Mouse (Mus musculus): ENCODE results near the gene Olfr1377. TPM values are rescaled to one million over a fixed set of nuclear protein-coding genes. Genes with fewer than 3 reads are reported as not detected.
"Not testable (repeated sequence)": the region's sequence is repeated elsewhere in the genome, so short reads cannot be mapped to it uniquely, and the experiment has no call there.

Olfr1377 gene
- not detected for total RNA-seq (2022)

DNA sequence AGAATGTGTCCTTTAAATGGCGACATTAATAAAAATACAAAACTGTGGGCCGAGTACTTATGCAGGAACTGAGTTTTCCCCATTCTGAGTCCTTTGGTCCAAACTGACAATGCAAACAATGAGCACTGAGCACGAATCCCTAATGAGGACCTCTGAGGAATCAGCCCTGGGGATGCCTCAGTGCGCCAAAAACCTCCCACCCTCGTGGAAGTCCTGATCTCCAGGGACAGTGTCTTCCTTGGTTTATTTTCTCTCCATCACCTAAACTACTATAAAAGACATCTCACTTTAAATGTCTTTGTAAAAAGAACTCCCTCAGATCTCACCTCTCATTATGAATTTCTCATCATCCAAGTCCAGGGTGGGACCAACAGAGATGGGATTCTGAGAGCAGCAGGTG is at the start of gene Olfr1377:
TSS of gene Olfr1377 (plus strand) at position 301 of the 400 bp plus-strand sequence.
- DNase-seq (ENCODE audit: low spot score) = no peak

DNA sequence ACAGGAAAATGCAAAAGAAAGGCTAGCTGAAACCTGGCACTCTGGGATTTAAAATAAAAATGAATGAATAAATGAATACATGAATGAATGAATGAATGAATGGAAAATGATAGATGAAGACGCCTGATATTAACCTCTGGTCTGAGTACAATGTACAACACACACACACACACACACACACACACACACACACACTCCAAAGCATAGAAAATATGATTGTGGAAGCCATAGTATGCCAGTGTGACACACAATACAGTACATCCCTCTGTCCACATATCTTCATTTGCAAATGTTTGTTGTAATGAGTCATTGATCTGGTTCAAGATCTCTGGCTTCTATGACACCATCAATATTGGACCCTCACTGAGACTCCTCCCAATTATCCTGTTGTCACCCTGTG is 49.7 kb upstream of the Olfr1377 start:
- no peak for DNase-seq (ENCODE audit: low spot score)

DNA sequence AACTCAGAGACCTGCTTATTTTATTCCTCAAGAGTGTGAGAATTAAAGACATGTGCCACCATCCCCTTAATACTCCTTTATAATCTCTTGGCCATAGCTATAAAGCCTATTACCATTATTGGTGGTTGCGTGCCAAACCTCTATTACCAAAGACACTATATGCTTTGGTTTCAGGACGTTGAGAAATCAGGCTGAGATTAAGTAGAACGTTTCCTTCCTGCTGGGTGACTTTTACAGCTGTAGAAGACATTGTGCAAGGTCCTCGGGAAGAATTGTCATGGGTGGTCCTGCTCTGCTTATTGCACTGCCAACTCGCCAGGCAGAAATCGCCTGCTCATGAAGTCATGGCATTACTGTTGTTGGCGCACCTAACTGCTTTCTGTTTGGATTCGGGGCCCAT is 43.3 kb upstream of the Olfr1377 start:
- no peak for DNase-seq (ENCODE audit: low spot score)

DNA sequence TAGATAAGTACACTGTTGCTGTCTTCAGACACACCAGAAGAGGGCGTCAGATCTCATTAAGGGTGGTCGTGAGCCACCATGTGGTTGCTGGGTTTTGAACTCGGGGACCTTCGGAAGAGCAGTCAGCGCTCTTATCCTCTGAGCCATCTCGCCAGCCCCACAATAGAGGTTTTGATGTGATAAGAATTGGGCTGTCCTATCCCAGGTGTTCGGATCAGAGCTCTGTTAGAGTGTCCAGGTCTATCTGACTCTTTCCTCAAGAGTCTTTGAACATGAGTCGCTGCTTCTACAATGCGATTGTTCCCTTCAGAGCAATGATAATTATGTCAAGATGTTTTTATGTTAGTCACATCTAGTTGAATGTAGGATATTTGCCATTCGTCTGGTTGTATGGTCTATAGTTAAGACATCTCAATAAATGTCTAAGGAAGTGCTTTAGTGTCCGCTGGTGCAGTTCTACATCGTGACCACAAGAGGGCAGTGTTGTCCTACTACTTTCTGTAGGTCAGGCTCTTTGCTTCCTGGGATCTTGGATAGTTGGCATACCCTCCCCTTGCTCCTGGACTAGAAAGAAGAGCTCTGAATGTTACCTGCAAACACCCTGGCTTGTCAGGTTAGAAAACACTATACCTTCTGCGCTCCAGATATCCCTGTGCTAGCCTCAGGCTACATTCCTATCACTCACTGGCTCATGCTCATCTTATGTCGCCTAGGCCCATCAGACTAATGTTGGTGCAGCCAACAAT is 42.0 kb upstream of the Olfr1377 start:
- DNase-seq (ENCODE audit: low spot score) = peak; percentile 32

DNA sequence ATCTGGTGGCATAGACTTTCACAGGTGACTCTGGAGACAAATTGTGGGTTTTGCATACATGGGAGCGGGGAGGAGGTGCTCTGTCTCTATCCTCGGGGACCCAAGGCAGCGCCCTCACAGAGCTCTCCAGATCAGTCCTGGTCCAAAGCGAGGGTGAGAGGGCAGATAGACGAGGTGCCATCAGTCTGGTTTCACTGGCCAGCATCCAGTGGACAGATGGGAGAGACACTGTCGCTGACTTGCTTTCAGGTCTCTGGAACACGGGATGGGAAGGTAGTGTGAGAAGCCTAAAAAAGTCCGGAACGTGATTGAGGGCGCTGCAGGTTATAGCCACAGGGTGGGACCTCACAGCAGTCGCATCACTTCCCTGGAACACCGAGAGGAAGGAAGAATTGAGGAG is 39.4 kb upstream of the Olfr1377 start:
- no peak for DNase-seq (ENCODE audit: low spot score)

DNA sequence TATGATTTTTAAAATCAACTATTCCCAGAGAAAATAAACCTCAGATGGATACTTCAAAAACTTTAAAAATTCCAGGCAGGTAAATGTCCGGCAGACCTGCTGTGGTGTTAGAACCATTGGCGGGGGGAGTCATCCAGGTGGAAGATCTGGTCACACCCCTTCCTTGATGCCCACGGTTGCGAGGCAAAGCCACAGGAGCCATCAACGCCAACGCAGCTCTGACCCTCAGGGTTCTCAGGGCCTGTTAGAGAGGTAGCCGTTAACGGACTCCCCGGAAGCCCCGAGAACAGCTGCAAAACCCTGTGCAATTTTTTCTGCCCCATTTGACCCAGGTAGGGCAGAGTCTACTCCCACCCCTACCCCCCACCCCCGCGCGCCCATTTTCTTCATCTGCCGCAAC is 38.3 kb upstream of the Olfr1377 start, which contains the start of gene 4933414I15Rik:
TSS of gene 4933414I15Rik (minus strand) at position 260 of the 400 bp plus-strand sequence.
- no peak for DNase-seq (ENCODE audit: low spot score)

DNA sequence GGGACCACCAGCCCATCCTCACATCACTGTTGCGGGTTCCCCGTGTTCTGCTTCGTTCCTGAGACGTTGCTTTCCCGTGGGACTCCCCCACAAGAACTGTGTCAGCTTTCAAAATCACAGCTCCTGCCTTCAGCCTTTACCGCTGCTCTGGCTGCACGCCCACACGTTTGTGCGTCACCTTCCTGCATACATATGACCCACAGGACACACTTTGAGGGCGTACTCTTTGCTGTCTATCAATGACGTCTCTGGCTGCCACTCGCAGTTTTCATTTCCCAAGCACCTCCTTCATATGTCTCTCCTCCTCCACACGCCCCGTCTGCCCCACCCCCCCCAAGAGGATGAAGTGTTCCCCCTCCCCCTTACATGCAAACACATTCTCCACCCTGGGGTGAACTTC is 29.5 kb upstream of the Olfr1377 start:
- no peak for DNase-seq (ENCODE audit: low spot score)

DNA sequence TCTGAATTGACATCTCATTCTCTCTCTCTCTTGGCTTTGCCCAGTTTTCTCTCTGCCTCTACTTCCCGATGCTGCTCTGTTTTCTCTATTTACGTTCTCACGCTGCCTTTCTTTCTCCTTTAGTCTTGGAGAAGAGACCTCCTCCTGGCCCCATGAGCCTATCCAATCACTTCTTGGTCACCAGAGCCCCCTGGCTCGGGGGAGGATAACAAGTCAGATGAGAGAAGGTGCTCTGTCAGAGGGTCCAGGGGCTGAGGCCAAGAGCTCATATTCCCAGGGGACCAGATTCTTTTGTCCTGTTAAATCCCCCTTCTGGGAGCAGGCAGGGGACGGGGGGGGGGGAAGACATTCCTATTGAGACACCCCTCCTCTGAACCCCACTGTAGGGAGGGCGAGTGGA is 28.1 kb upstream of the Olfr1377 start, which contains the start of gene Prop1:
TSS of gene Prop1 (minus strand) at position 101 of the 400 bp plus-strand sequence.
- no peak for DNase-seq (ENCODE audit: low spot score)

DNA sequence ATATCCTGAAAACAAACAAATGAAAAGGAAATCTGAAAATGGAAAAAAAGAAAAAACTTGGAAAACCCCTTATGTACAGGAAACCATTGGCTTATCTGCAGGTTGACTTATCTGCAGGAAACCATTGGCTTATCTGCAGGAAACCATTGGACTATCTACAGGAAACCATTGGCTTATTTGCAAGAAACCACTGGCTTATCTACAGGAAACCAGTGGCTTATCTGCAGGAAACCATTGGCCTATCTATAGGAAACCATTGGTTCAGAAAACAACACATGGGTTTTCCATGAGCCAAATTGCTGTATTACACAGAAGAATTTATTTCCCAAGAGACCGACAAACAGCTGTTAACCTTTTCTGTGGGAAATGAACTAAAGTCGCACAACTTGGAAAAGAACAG is 16.9 kb upstream of the Olfr1377 start:
- peak; percentile 57 for DNase-seq (ENCODE audit: low spot score)

DNA sequence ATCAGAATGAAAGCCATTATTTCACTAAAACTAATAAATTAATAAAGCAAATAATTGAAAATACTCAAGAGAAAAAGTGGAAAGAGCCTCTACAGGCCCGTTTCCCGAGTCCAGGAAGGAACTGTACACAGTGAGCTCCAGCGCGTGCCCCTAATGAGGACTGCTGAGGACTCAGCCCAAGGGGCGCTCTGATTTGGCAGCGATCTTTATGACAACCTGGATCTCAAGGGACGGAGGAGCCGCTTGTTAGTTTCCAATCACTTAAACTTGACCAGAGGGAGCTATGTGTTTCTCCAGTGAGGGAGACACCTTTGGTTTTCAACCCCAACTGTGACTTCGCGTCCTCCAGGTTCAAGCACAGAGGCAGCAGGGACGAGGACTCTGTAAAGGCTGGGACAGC is 15.5 kb upstream of the Olfr1377 start, which contains the start of gene Olfr1378:
TSS of gene Olfr1378 (plus strand) at position 301 of the 400 bp plus-strand sequence.
- DNase-seq (ENCODE audit: low spot score) = no peak

DNA sequence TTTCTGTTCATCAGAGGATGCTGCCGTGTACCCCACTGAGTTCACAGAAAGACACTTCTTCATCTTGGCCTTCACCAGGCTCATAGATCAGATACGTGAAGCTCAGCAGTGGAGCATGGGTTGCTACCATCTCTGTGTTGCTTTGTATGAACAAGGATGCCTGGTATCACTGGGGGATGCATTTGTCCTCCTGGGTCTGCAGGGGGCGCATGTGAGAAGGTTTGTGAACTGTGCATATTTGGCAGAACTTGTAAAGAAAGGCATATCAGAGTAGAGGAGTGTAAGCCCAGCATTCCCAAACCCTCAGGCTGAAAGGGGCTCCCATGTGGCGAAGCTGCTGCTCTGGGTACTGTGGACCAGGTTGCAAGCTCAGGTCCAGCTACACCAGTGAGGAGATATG is 4.6 kb upstream of the Olfr1377 start:
- no peak for DNase-seq (ENCODE audit: low spot score)

DNA sequence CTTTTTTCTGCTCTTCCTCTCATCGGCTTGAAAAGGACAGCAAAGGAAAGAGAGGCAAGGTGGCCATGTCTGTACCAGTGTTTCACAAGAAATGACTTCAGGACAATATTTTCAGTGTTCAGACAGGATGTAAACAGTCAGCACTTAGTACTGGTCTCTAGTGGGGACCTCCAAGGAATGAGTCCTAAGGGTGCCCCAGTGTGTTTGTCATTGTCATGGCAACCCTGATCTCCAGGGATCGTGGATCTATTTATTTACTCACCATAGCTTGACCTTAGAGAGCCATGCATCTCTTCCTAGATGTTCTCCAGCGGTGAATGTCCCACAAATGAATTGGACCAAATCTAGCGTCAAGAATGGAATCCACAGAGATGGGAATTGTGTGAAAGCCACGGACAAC is 21.5 kb downstream of the Olfr1377 start, which contains the start of gene Olfr51:
TSS of gene Olfr51 (plus strand) at position 301 of the 400 bp plus-strand sequence.
- no peak for DNase-seq (ENCODE audit: low spot score)

DNA sequence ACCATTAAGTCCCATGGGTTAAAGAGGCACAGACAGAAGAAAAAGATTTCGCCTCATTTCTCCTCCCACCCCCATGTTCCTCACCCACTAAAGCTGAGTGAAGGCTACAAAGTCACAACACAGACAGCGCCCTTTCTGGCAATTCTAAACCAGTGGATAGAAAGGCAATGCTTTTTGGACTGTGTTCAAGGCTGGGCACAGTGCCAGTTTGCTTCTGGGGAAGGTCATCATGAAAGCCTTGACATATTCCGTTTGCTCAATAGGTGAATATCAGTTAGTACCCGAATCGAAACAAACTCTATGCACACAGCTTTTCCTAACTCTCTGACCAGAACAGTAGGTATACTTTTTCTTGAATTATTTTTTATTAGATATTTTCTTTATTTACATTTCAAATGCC is 30.1 kb downstream of the Olfr1377 start:
- peak; percentile 19 for DNase-seq (ENCODE audit: low spot score)

DNA sequence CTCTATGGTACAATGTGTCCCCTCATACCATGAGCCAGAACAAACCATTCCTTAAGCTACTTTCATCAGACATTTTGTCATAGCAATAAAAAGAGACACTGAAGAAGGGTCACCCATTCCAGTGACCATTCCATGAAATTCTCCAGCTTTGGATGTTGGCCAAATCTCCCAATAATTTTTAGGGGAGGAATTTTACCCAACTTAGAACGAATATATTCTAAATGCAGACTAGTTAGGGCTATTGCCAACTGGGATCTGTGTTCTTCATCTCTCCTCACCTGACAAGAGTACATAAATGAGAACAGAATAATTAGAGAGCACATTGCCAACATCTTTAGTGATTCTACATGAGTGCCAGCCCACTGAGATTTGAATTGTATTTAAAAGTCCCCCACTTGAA is 32.2 kb downstream of the Olfr1377 start, which contains the start of gene Olfr54:
TSS of gene Olfr54 (plus strand) at position 301 of the 400 bp plus-strand sequence.
- DNase-seq (ENCODE audit: low spot score) = no peak

DNA sequence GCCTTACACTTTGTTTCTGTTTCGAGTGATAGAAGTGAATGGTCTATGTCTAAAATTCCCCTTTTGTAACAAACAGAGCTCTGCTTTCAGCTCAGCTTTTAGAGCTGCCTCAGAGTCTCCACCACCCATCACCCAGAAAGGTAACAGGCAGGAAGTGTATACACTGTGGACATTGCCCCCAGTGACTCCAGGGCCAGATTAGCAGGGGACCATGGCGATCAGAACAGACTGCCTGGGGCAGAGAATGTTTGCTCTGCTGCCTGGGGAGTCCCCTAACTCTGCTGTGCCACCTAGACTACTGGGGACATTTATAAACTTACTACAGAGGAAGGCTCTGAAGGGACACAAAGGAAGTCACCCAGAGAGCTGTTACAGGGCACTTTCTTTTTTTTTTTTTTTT is 34.6 kb downstream of the Olfr1377 start:
- DNase-seq (ENCODE audit: low spot score) = no peak

DNA sequence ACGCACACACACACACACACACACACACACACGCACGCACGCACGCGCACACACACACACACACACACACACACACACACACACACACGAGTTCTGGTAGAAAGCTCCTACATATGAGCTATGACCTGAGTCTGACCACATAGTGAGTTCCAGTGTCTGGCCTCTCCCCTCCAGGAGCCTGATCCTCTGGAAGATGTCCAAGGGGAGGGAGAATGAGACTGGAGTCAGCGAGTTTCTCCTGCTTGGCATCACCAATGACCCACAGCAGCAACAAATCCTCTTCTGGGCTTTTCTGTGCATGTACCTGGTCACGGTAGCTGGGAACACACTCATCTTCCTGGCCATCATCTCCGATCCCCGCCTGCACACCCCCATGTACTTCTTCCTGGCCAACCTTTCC is 45.0 kb downstream of the Olfr1377 start:
- DNase-seq (ENCODE audit: low spot score) = not testable (repeated sequence)

DNA sequence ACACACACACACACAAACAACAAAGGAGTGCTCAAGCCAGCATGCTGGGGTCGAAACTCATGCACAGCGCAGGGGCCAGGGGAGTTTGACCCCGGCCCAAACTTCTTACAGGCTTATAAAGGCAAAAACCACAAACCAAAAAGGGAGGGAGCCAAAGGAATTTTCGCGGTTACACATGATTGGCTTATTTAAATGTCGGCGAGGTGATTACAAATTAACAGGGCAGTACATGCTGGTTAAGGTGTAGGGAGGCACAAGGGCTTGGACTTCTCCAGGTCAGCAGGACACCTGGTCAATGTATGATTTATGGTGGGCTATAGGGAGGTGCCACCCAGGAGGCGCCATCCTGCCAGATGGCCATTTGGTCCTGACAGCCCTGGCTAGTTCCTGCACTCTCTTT is 47.6 kb downstream of the Olfr1377 start:
- not testable (repeated sequence) for DNase-seq (ENCODE audit: low spot score)

DNA sequence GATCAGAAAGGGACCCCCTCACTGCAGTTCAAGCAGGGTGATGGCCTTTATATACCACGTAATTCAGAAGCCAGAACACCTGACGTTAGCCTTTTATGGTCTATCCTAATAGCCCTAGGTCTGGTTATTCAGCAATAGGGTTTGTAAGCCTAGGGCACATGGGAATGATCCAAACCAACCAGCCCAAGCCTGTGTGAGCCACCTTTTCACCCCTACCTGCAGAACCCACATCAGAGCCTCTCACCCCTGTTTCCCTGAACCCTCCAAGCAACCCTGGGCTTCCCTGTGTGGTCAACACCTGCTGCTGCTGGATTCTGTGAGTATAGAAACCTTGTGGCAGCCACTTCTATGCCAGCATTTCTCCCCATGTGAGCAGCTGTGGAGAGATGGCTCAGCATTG is 48.5 kb downstream of the Olfr1377 start:
- DNase-seq (ENCODE audit: low spot score) = no peak

DNA sequence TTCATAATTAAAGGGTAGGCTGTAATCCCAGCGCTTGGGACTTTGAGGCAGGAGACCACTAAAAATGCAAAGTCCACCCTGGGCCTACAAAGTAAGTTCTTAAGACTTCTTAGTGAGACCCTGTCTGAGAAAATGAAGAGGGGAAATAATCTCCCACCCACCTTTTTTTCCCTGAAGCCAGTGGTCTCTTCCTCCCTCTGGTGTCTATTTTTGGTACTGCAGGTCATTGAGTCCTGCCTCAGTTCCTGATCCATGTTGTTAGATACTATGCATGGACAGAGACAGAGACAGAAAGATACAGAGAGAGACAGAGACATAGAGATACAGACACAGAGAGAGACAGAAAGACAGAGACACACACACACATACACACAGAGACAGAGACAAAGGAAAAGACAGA is 51.1 kb downstream of the Olfr1377 start:
- DNase-seq (ENCODE audit: low spot score) = peak; percentile 23

DNA sequence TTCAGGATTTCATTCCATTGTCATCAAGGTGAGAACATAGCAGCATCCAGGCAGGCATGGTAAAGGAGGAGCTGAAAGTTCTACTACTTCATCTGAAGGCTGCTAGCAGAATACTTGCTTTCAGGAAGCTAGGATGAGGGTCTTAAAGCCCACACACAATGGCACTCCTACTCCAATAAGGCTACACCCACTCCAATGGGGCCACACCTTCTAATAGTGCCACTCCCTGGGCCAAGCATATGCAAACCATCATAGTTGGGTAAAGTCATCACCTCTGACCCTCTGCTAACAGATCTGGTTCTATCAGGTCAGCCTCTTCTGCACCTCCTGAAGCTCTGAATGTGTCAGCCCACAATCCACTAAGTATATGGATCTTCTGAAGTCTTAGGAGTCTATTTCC is 52.4 kb downstream of the Olfr1377 start:
- DNase-seq (ENCODE audit: low spot score) = not testable (repeated sequence)

DNA sequence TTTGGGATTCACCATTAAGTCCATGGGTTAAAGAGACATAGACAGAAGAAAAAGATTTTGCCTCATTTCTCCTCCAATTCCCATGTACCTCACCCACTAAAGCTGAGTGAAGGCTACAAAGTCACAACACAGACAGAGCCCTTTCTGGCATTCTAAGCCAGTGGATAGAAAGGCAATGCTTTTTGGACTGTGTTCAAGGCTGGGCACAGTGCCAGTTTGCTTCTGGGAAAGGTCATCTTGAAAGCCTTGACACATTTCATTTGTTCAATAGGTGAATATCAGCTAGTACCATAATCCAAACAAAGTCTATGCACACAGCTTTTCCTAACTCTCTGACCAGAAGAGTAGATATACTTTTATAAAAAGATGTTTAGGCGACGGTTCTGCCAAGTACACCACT is 54.2 kb downstream of the Olfr1377 start:
- DNase-seq (ENCODE audit: low spot score) = peak; percentile 5
